Mouse (Mus musculus) left cerebral cortex, adult 18-20 months (tissue): Measurements from ENCODE around the gene Dcaf4. TPM values are rescaled to one million over a fixed set of nuclear protein-coding genes. Genes with fewer than 3 reads are reported as not detected.

Experiments used
- DNase-seq, 2 experiments: peaks; one replicate each; pipeline ENCODE4 v3.0.0; 2021 to 2022; ENCODE audit warnings: low spot score in 2 of 2, mixed read lengths in 1 of 2
- long read RNA-seq, 2 experiments: library from polyadenylated mRNA; stranded (forward); transcript quantifications; one replicate each; pipeline ENCODE4 v2.0.0; 2021
- total RNA-seq, 2 experiments: library from RNA; stranded (reverse); gene quantifications; 2 replicates each; pipeline ENCODE4 v1.2.3; 2021

Dcaf4 gene
- 10 to 100 TPM; 25.9 to 27.0 TPM for total RNA-seq
- long read RNA-seq, experiment 1, transcript Dcaf4-201 (14 exons, 2,008 nt) = major isoform, 25 of 33 reads
- long read RNA-seq, experiment 1, partial matches to known transcripts = 2 of 33 reads
- long read RNA-seq, experiment 1, other reads (novel, unspliced or antisense) = 5 of 33 reads
- long read RNA-seq, experiment 2, transcript Dcaf4-201 (14 exons, 2,008 nt) = major isoform, 30 of 35 reads
- long read RNA-seq, experiment 2, partial matches to known transcripts = 0 of 35 reads
- long read RNA-seq, experiment 2, other reads (novel, unspliced or antisense) = 5 of 35 reads

- DNase-seq = peak; percentile 95
Observed at GRCm38 (mm10) chr12:83520311-83520890, at the start of gene Dcaf4. Gene Dcaf4 (plus strand): TSS chr12:83520466.

- DNase-seq = no peak
Observed at GRCm38 (mm10) chr12:83471760-83472159, 48.5 kb upstream of the Dcaf4 start.

- no peak for DNase-seq
Observed at GRCm38 (mm10) chr12:83473987-83474600, 46.2 kb upstream of the Dcaf4 start.

GRCm38 (mm10) chr12:83475419-83475818 lies 44.8 kb upstream of the Dcaf4 start:
- DNase-seq = no peak

GRCm38 (mm10) chr12:83476277-83476676 lies 44.0 kb upstream of the Dcaf4 start:
- DNase-seq = no peak

- DNase-seq = no peak
Observed at GRCm38 (mm10) chr12:83479140-83479539, 41.1 kb upstream of the Dcaf4 start.

GRCm38 (mm10) chr12:83479818-83480401 lies 40.4 kb upstream of the Dcaf4 start:
- no peak for DNase-seq

GRCm38 (mm10) chr12:83481439-83481838 lies 38.8 kb upstream of the Dcaf4 start:
- DNase-seq = no peak

- no peak for DNase-seq
Observed at GRCm38 (mm10) chr12:83483653-83484052, 36.6 kb upstream of the Dcaf4 start.

- DNase-seq = no peak
Observed at GRCm38 (mm10) chr12:83484855-83485745, 35.2 kb upstream of the Dcaf4 start.

GRCm38 (mm10) chr12:83485911-83486670 lies 34.2 kb upstream of the Dcaf4 start:
- peak; percentile 59 to 77 for DNase-seq

GRCm38 (mm10) chr12:83486671-83487461 lies 33.4 kb upstream of the Dcaf4 start:
- peak; percentile 44 to 51 for DNase-seq

GRCm38 (mm10) chr12:83487476-83487991 lies 32.7 kb upstream of the Dcaf4 start, which contains the start of gene Dpf3:
Gene Dpf3 (minus strand): TSS chr12:83487716.
- peak; percentile 94 to 95 for DNase-seq

- DNase-seq = peak; percentile 6 to 14
Observed at GRCm38 (mm10) chr12:83488211-83488941, 31.9 kb upstream of the Dcaf4 start.

- DNase-seq = no peak
Observed at GRCm38 (mm10) chr12:83489748-83490147, 30.5 kb upstream of the Dcaf4 start.

- no peak for DNase-seq
Observed at GRCm38 (mm10) chr12:83491609-83492008, 28.7 kb upstream of the Dcaf4 start.

GRCm38 (mm10) chr12:83492808-83493207 lies 27.5 kb upstream of the Dcaf4 start:
- no peak for DNase-seq

- no peak for DNase-seq
Observed at GRCm38 (mm10) chr12:83494196-83494595, 26.1 kb upstream of the Dcaf4 start.
